Mouse (Mus musculus) stomach, postnatal 0 days (tissue): ENCODE data around the gene Ndc1. TPM values are rescaled to one million over a fixed set of nuclear protein-coding genes. Genes with fewer than 3 reads are reported as not detected.

Experiments used
- ATAC-seq: fragments of 200-750 bp; cut with Nextera tagmentation; 2 replicates; pipeline ENCODE4 v1.8.0; 2017; ENCODE audit not compliant: low FRiP score, low TSS enrichment
- DNase-seq: peaks from one replicate; pipeline ENCODE4 v3.0.0-alpha.2; 2016; ENCODE audit warnings: low spot score
- H3K27ac ChIP-seq: fragments of 300-500 bp; sonication (generic); replicated peaks from 2 replicates; pipeline ENCODE4 v1.5.1; 2014; ENCODE audit warnings: mild to moderate bottlenecking, control low read depth
- H3K27me3 ChIP-seq: fragments of 300-500 bp; sonication (generic); 2 replicates; pipeline ENCODE4 v1.6.1; 2014; ENCODE audit warnings: low read length; ENCODE audit not compliant: control insufficient read depth, insufficient read depth
- H3K36me3 ChIP-seq: fragments of 300-500 bp; sonication (generic); 2 replicates; pipeline ENCODE4 v1.6.1; 2014; ENCODE audit warnings: low read length, mixed read lengths; ENCODE audit not compliant: control insufficient read depth, insufficient read depth
- H3K4me1 ChIP-seq: fragments of 300-500 bp; sonication (generic); replicated peaks from 2 replicates; pipeline ENCODE4 v1.6.1; 2014; ENCODE audit warnings: antibody characterized with exemption; ENCODE audit not compliant: control insufficient read depth, insufficient read depth
- H3K4me2 ChIP-seq: fragments of 300-500 bp; sonication (generic); replicated peaks from 2 replicates; pipeline ENCODE4 v1.6.1; 2014; ENCODE audit warnings: low read depth, mild to moderate bottlenecking, control low read depth, moderate library complexity
- H3K4me3 ChIP-seq: fragments of 300-500 bp; sonication (generic); 2 replicates; pipeline ENCODE4 v1.5.1; 2014; ENCODE audit warnings: low read depth, low read length, control low read depth
- H3K9ac ChIP-seq: fragments of 300-500 bp; sonication (generic); 2 replicates; pipeline ENCODE4 v1.6.1; 2014; ENCODE audit warnings: mild to moderate bottlenecking, low read length, control low read depth, mixed read lengths
- H3K9me3 ChIP-seq: fragments of 300-500 bp; sonication (generic); 2 replicates; pipeline ENCODE4 v1.6.1; 2016; ENCODE audit warnings: low read length; ENCODE audit not compliant: control insufficient read depth
- CTCF ChIP-seq: IDR thresholded peaks from 2 replicates; pipeline ENCODE4 v1.5.1; 2016; ENCODE audit warnings: antibody characterized with exemption, low read depth, mild to moderate bottlenecking, moderate library complexity
- EP300 ChIP-seq: optimal IDR thresholded peaks from 2 replicates; pipeline ENCODE3; 2016; ENCODE audit warnings: antibody characterized with exemption
- WGBS: fragments of 180-500 bp; shearing (Covaris S2); extraction: QIAGEN DNeasy Blood & Tissue Kit; methylation state at CpG from one replicate; pipeline ENCODE4 v1.1.7; 2014; 5-methylcytosine and 5-hydroxymethylcytosine counted together
- polyA plus RNA-seq: library from polyadenylated mRNA; unstranded; fragments of >200 nt; fragmentation: Nextera tagmentation; extraction: Ambion mirVana; gene quantifications from 2 replicates; pipeline ENCODE4 v1.2.1, GENCODE M21; 2015

Gene Ndc1
- polyA plus RNA-seq: 7.1 and 7.6 TPM in 2 replicates

- no peaks in the 10 kb centered on the region for H3K27me3 ChIP-seq
- H3K4me1 ChIP-seq: no peaks in the 10 kb centered on the region
- no peaks in the 10 kb centered on the region for H3K9me3 ChIP-seq
- peak; percentile 74 for TF ChIP-seq EP300
- peak; percentile 17; the same call in 1 of the 2 replicates for TF ChIP-seq CTCF
- H3K9ac ChIP-seq: peak within 1 kb of the TSS; percentile 82
- H3K4me2 ChIP-seq: peak within 1 kb of the TSS; percentile 69
- H3K27ac ChIP-seq: peak within 1 kb of the TSS; percentile 92
- DNase-seq (peak; percentile 86), ATAC-seq (peak; percentile 95)
- no peaks in the 10 kb centered on the region for H3K36me3 ChIP-seq
- peak within 1 kb of the TSS; percentile 78 for H3K4me3 ChIP-seq
- WGBS: under 1% methylated on average over 50 of the region's 51 CpGs
Measured at GRCm38 (mm10) chr4:107367567-107368314, at the start of gene Ndc1. Gene Ndc1 (plus strand): TSS chr4:107367784.

GRCm38 (mm10) chr4:107318646-107319045 lies 48.9 kb upstream of the Ndc1 start:
- no peak for TF ChIP-seq EP300
- no peak for TF ChIP-seq CTCF
- no peak overlapping the region for H3K27ac ChIP-seq
- H3K9ac ChIP-seq: no peak overlapping the region
- ATAC-seq (no peak), DNase-seq (no peak)
- 75% methylated on average over 8 of the region's 8 CpGs for WGBS
- H3K4me2 ChIP-seq: no peak overlapping the region
- no peaks in the 10 kb centered on the region for H3K27me3 ChIP-seq
- no peaks in the 10 kb centered on the region for H3K9me3 ChIP-seq
- peaks cover 16% of the 10 kb centered on the region; the same call in 1 of the 2 replicates for H3K36me3 ChIP-seq
- H3K4me3 ChIP-seq: no peak overlapping the region
- 0 out of 2 replicates have a peak, but pooled peaks cover 3% of the 10 kb centered on the region for H3K4me1 ChIP-seq

- DNase-seq (no peak), ATAC-seq (no peak)
- Histone ChIP-seq H3K4me3 (no peak overlapping the region), H3K9ac (no peak overlapping the region), H3K4me2 (no peak overlapping the region), H3K36me3 (peaks cover 16% of the 10 kb centered on the region; the same call in 1 of the 2 replicates), H3K4me1 (no peaks in the 10 kb centered on the region), H3K9me3 (no peaks in the 10 kb centered on the region), H3K27ac (no peak overlapping the region), H3K27me3 (no peaks in the 10 kb centered on the region)
- TF ChIP-seq EP300 (no peak), CTCF (no peak)
- 74% methylated on average over 2 of the region's 2 CpGs for WGBS
Measured at GRCm38 (mm10) chr4:107321041-107321440, 46.5 kb upstream of the Ndc1 start.

- H3K4me1 ChIP-seq: no peaks in the 10 kb centered on the region
- H3K9ac ChIP-seq: no peak overlapping the region
- DNase-seq (no peak), ATAC-seq (no peak)
- no peak overlapping the region for H3K4me2 ChIP-seq
- no peaks in the 10 kb centered on the region for H3K9me3 ChIP-seq
- no peaks in the 10 kb centered on the region for H3K27me3 ChIP-seq
- TF ChIP-seq CTCF (no peak), EP300 (no peak)
- 95% methylated on average over 2 of the region's 2 CpGs for WGBS
- H3K27ac ChIP-seq: no peak overlapping the region
- no peak overlapping the region for H3K4me3 ChIP-seq
- H3K36me3 ChIP-seq: peaks cover 18% of the 10 kb centered on the region; the same call in 1 of the 2 replicates
Measured at GRCm38 (mm10) chr4:107323113-107323512, 44.5 kb upstream of the Ndc1 start.

- no peaks in the 10 kb centered on the region for H3K4me1 ChIP-seq
- no peak overlapping the region for H3K4me3 ChIP-seq
- no peaks in the 10 kb centered on the region for H3K9me3 ChIP-seq
- ATAC-seq: no peak
- H3K36me3 ChIP-seq: 0 out of 2 replicates have a peak, but pooled peaks cover 2% of the 10 kb centered on the region
- TF ChIP-seq EP300: no peak
- no peak for TF ChIP-seq CTCF
- no peak for DNase-seq
- no peak overlapping the region for H3K9ac ChIP-seq
- no peak overlapping the region for H3K4me2 ChIP-seq
- 92% methylated on average over 8 of the region's 8 CpGs for WGBS
- no peaks in the 10 kb centered on the region for H3K27me3 ChIP-seq
- H3K27ac ChIP-seq: no peak overlapping the region
Measured at GRCm38 (mm10) chr4:107328530-107328929, 39.1 kb upstream of the Ndc1 start.

- no peak overlapping the region for H3K4me2 ChIP-seq
- no peak for ATAC-seq
Measured at GRCm38 (mm10) chr4:107333514-107333913, 34.1 kb upstream of the Ndc1 start.

More at GRCm38 (mm10) chr4:107333514-107333913, 34.1 kb upstream of the Ndc1 start:
- no peak overlapping the region for H3K4me3 ChIP-seq
- no peak overlapping the region for H3K27ac ChIP-seq
- no peaks in the 10 kb centered on the region; the same call in 1 of the 2 replicates for H3K36me3 ChIP-seq
- TF ChIP-seq CTCF (peak; percentile 43), EP300 (no peak)
- no peak overlapping the region for H3K9ac ChIP-seq
- H3K27me3 ChIP-seq: no peaks in the 10 kb centered on the region
- WGBS: 98% methylated on average over 4 of the region's 4 CpGs
- no peaks in the 10 kb centered on the region for H3K4me1 ChIP-seq
- no peaks in the 10 kb centered on the region for H3K9me3 ChIP-seq
- peak; percentile 26 for DNase-seq
